Mouse (Mus musculus) MEL (cell line): ENCODE results near the gene Gls2. TPM values are rescaled to one million over a fixed set of nuclear protein-coding genes. Genes with fewer than 3 reads are reported as not detected.

Experiments
- DNase-seq: peaks from one replicate; pipeline ENCODE4 v3.0.0; 2011; ENCODE audit warnings: low read depth, low spot score
- H3K27ac ChIP-seq: 2 replicates; pipeline ENCODE4 v1.5.1; 2012; ENCODE audit warnings: low read depth, mild to moderate bottlenecking, control low read depth, low read length, moderate library complexity; ENCODE audit not compliant: control insufficient read depth
- H3K27me3 ChIP-seq, 2 experiments: fragments of 150-350 bp in 1 of 2; sonication (generic) in 1 of 2; 2 replicates each; pipeline ENCODE4 v1.6.1; 2012; ENCODE audit warnings: low read length in 2 of 2, mild to moderate bottlenecking in 2 of 2, improper control_type of control experiment in 1 of 2, moderate library complexity in 1 of 2; ENCODE audit not compliant: insufficient read depth in 2 of 2, control insufficient read depth in 1 of 2
- H3K36me3 ChIP-seq, 2 experiments: 2 replicates each; pipeline ENCODE4 v1.6.1; 2012 to 2014; ENCODE audit warnings: low read length in 2 of 2, improper control_type of control experiment in 1 of 2, inconsistent platforms in 1 of 2, mild to moderate bottlenecking in 1 of 2; ENCODE audit not compliant: insufficient read depth in 2 of 2, control insufficient read depth in 1 of 2
- H3K4me1 ChIP-seq, 2 experiments: fragments of 150-350 bp in 1 of 2; sonication (generic) in 1 of 2; 2 replicates each; pipeline ENCODE4 v1.6.1; 2012; ENCODE audit warnings: low read length in 2 of 2, improper control_type of control experiment in 1 of 2, mild to moderate bottlenecking in 1 of 2; ENCODE audit not compliant: insufficient read depth in 2 of 2, control insufficient read depth in 1 of 2
- H3K4me3 ChIP-seq, 2 experiments: fragments of 150-350 bp in 1 of 2; sonication (generic) in 1 of 2; 2 replicates each; pipeline ENCODE4 v1.5.1; 2012; ENCODE audit warnings: low read depth in 2 of 2, low read length in 2 of 2, mild to moderate bottlenecking in 2 of 2, moderate library complexity in 2 of 2, control low read depth in 1 of 2, improper control_type of control experiment in 1 of 2; ENCODE audit not compliant: control insufficient read depth in 1 of 2, insufficient read depth in 1 of 2
- H3K79me2 ChIP-seq: 2 replicates; pipeline ENCODE4 v1.6.1; 2012; ENCODE audit warnings: mild to moderate bottlenecking, low read length, moderate library complexity; ENCODE audit not compliant: control insufficient read depth, poor library complexity, insufficient read depth
- H3K9ac ChIP-seq: 2 replicates; pipeline ENCODE4 v1.6.1; 2012; ENCODE audit warnings: low read depth, mild to moderate bottlenecking, control low read depth, low read length, moderate library complexity; ENCODE audit not compliant: control insufficient read depth, poor library complexity, severe bottlenecking
- H3K9me3 ChIP-seq: fragments of 150-350 bp; sonication (generic); replicated peaks from 2 replicates; pipeline ENCODE4 v1.6.1; 2012; ENCODE audit warnings: mild to moderate bottlenecking, low read length, improper control_type of control experiment, moderate library complexity; ENCODE audit not compliant: insufficient read depth
- E2F4 ChIP-seq: IDR thresholded peaks from 2 replicates; pipeline ENCODE4 v1.6.1; 2011; ENCODE audit warnings: low read depth, low read length, improper control_type of control experiment, borderline replicate concordance
- ETS1 ChIP-seq: IDR thresholded peaks from 2 replicates; pipeline ENCODE4 v1.6.1; 2012; ENCODE audit warnings: low read depth, mild to moderate bottlenecking, inconsistent platforms, low read length, improper control_type of control experiment, moderate library complexity
- GABPA ChIP-seq: IDR thresholded peaks from 2 replicates; pipeline ENCODE4 v1.6.1; 2012; ENCODE audit warnings: low read depth, mild to moderate bottlenecking, inconsistent platforms, low read length, improper control_type of control experiment, moderate library complexity
- GATA1 ChIP-seq: IDR thresholded peaks from 2 replicates; pipeline ENCODE4 v1.6.1; 2011; ENCODE audit warnings: low read depth, low read length, improper control_type of control experiment
- HCFC1 ChIP-seq: IDR thresholded peaks from 2 replicates; pipeline ENCODE4 v1.6.1; 2012; ENCODE audit warnings: low read depth, mild to moderate bottlenecking, inconsistent platforms, low read length, improper control_type of control experiment, moderate library complexity
- JUND ChIP-seq: IDR thresholded peaks from 2 replicates; pipeline ENCODE4 v1.6.1; 2011; ENCODE audit warnings: low read depth, mild to moderate bottlenecking, improper control_type of control experiment, low read length
- MYB ChIP-seq: IDR thresholded peaks from 2 replicates; pipeline ENCODE4 v1.6.1; 2011; ENCODE audit warnings: mild to moderate bottlenecking, low read depth, low read length, improper control_type of control experiment
- RCOR1 ChIP-seq: IDR thresholded peaks from 2 replicates; pipeline ENCODE4 v1.6.1; 2012; ENCODE audit warnings: low read depth, mild to moderate bottlenecking, inconsistent platforms, low read length, improper control_type of control experiment
- SIN3A ChIP-seq: IDR thresholded peaks from 2 replicates; pipeline ENCODE4 v1.6.1; 2012; ENCODE audit warnings: low read length, improper control_type of control experiment, inconsistent platforms
- SMC3 ChIP-seq: IDR thresholded peaks from 2 replicates; pipeline ENCODE4 v1.6.1; 2011; ENCODE audit warnings: low read depth, low read length, improper control_type of control experiment
- TBP ChIP-seq: IDR thresholded peaks from 2 replicates; pipeline ENCODE4 v1.8.0; 2011; ENCODE audit warnings: low read depth, low read length, improper control_type of control experiment
- TCF12 ChIP-seq: IDR thresholded peaks from 2 replicates; pipeline ENCODE4 v1.6.1; 2014; ENCODE audit warnings: low read depth, mild to moderate bottlenecking, inconsistent platforms, low read length, improper control_type of control experiment, moderate library complexity
- UBTF ChIP-seq: IDR thresholded peaks from 2 replicates; pipeline ENCODE4 v1.6.1; 2012; ENCODE audit warnings: low read depth, mild to moderate bottlenecking, inconsistent platforms, low read length, improper control_type of control experiment, moderate library complexity, borderline replicate concordance; ENCODE audit not compliant: insufficient read depth
- ZC3H11A ChIP-seq: IDR thresholded peaks from 2 replicates; pipeline ENCODE4 v1.6.1; 2012; ENCODE audit warnings: low read depth, mild to moderate bottlenecking, inconsistent platforms, low read length, improper control_type of control experiment
- polyA plus RNA-seq, 2 experiments: library from polyadenylated mRNA; stranded (reverse) in 1 of 2; unstranded in 1 of 2; fragments of >175 nt in 1 of 2; fragments of >200 nt in 1 of 2; gene quantifications; 2 replicates each; pipeline versions ENCODE4 v1.2.1 to v1.2.4; 2012; ENCODE audit warnings: low replicate concordance in 2 of 2, low read depth in 1 of 2; ENCODE audit not compliant: insufficient read length in 2 of 2, insufficient read depth in 1 of 2, missing spikeins in 1 of 2
- total RNA-seq: library from RNA; depleted of rRNA; stranded (reverse); fragments of 300-350 nt; gene quantifications from 2 replicates; pipeline ENCODE4 v1.2.3, GENCODE M21; 2012; rRNA removed

Gls2 gene
- total and polyA plus RNA-seq, 3 experiments = 11.8 to 17.8 TPM; not detected in 1

- DNase-seq = no peak
- no peak for TF ChIP-seq GABPA
- TF ChIP-seq TCF12 = no peak
- TF ChIP-seq GATA1 = no peak
- no peak for TF ChIP-seq RCOR1
- TF ChIP-seq E2F4 = no peak
- TF ChIP-seq MYB = no peak
- TF ChIP-seq SMC3 = no peak
- no peak for TF ChIP-seq UBTF
- TF ChIP-seq JUND = no peak
- TF ChIP-seq ZC3H11A = no peak
- no peak for TF ChIP-seq HCFC1
- TF ChIP-seq, all 39 proteins: peak for 0
These were observed 62.1 kb downstream of the Gls2 start for GRCm38 (mm10) chr10:128256328-128256727.

DNA sequence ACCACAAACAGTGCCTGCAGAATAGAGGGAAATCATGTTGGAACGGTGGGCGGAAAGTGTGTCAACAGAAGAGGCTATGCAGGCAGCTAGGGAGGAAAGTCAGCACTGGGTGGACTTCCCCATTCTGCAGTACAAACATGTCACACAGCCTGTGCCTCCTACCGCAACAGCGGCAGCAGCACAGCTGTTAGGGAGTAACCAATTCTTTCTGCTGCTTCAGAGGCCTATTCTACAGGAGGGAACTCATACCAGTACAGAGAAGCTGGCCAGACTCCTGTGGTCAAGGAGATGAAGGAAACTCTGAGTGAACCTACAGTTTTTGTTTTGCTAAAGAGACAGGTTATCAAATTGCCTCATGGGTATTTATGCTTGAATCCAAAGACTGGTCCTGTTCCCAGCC is 64.7 kb downstream of the Gls2 start:
- 0 out of 4 replicates have a peak overlapping the region, but pooled peaks of 1 of the 2 experiments have one; percentile 10 for H3K4me3 ChIP-seq
- no peaks in the 10 kb centered on the region for H3K79me2 ChIP-seq
- H3K4me1 ChIP-seq = peaks cover 0 to 16% of the 10 kb centered on the region in 2 experiments; a peak in 3 of 4 replicates
- TF ChIP-seq SIN3A (peak; percentile 56; the same call in 1 of the 2 replicates), ETS1 (peak; percentile 55; the same call in 1 of the 2 replicates), TBP (peak; percentile 72), ZC3H11A (no peak; the same call in 1 of the 2 replicates)
- H3K27me3 ChIP-seq = no peaks in the 10 kb centered on the region
- DNase-seq = peak; percentile 81
- no peaks in the 10 kb centered on the region for H3K9me3 ChIP-seq
- H3K27ac ChIP-seq = peak overlapping the region; percentile 39
- H3K9ac ChIP-seq = peak overlapping the region; percentile 40; the same call in 1 of the 2 replicates
- peaks cover 0 to 6% of the 10 kb centered on the region in 2 experiments; a peak in 2 of 4 replicates for H3K36me3 ChIP-seq

More at GRCm38 (mm10) chr10:128256328-128256727, 62.1 kb downstream of the Gls2 start:
- Histone ChIP-seq H3K9ac (no peak overlapping the region), H3K4me1 (peaks cover 0 to 8% of the 10 kb centered on the region in 2 experiments; a peak in 3 of 4 replicates), H3K9me3 (no peaks in the 10 kb centered on the region), H3K36me3 (peaks cover 0 to 2% of the 10 kb centered on the region in 2 experiments), H3K4me3 (no peak overlapping the region), H3K27me3 (no peaks in the 10 kb centered on the region), H3K27ac (no peak overlapping the region), H3K79me2 (no peaks in the 10 kb centered on the region)

Other genes with a start within 250 kb of the Gls2 start
- not detected in 2 replicates for gene Hsd17b6, start 186.8 kb upstream of the Gls2 start, total RNA-seq
- under 1 TPM in 1 of 2 experiments, not detected in 1; 0.15 TPM for gene Hsd17b6, start 186.8 kb upstream of the Gls2 start, polyA plus RNA-seq
- gene Prim1, start 179.3 kb upstream of the Gls2 start, total RNA-seq = 59.6 and 74.0 TPM in 2 replicates
- gene Prim1, start 179.3 kb upstream of the Gls2 start, polyA plus RNA-seq = 10 to 100 TPM in 1 of 2 experiments, not detected in 1; 71.5 TPM
- gene Naca, start 158.9 kb upstream of the Gls2 start, total RNA-seq = 1,577 and 1,612 TPM in 2 replicates
- gene Naca, start 158.9 kb upstream of the Gls2 start, polyA plus RNA-seq = 1,000 to 10,000 TPM in 1 of 2 experiments, 100 to 1,000 TPM in 1; 202 to 1,039 TPM
- gene Ptges3, start 135.5 kb upstream of the Gls2 start, total RNA-seq = 233 and 240 TPM in 2 replicates
- 100 to 1,000 TPM; 216 to 627 TPM for gene Ptges3, start 135.5 kb upstream of the Gls2 start, polyA plus RNA-seq
- gene Atp5b, start 111.2 kb upstream of the Gls2 start, total RNA-seq = 2,164 and 2,193 TPM in 2 replicates
- 1,000 to 10,000 TPM in 1 of 2 experiments, 100 to 1,000 TPM in 1; 545 to 2,318 TPM for gene Atp5b, start 111.2 kb upstream of the Gls2 start, polyA plus RNA-seq
- gene Baz2a, start 102.9 kb upstream of the Gls2 start, total RNA-seq = 5.5 and 8.2 TPM in 2 replicates
- gene Baz2a, start 102.9 kb upstream of the Gls2 start, polyA plus RNA-seq = 10 to 100 TPM; 33.8 to 46.0 TPM
- gene Rbms2, start 14.2 kb upstream of the Gls2 start, total RNA-seq = 5.1 and 5.8 TPM in 2 replicates
- 10 to 100 TPM in 1 of 2 experiments, not detected in 1; 23.5 TPM for gene Rbms2, start 14.2 kb upstream of the Gls2 start, polyA plus RNA-seq
- 13.8 and 17.2 TPM in 2 replicates for gene Spryd4, start 17.4 kb downstream of the Gls2 start, total RNA-seq
- 10 to 100 TPM in 1 of 2 experiments, not detected in 1; 19.6 TPM for gene Spryd4, start 17.4 kb downstream of the Gls2 start, polyA plus RNA-seq
- gene Mip, start 31.4 kb downstream of the Gls2 start, total RNA-seq = not detected in 2 replicates
- under 1 TPM in 1 of 2 experiments, not detected in 1; 0.04 TPM for gene Mip, start 31.4 kb downstream of the Gls2 start, polyA plus RNA-seq
- gene Timeless, start 37.6 kb downstream of the Gls2 start, total RNA-seq = 49.3 and 50.2 TPM in 2 replicates
- 100 to 1,000 TPM in 1 of 2 experiments, 10 to 100 TPM in 1; 89.8 to 627 TPM for gene Timeless, start 37.6 kb downstream of the Gls2 start, polyA plus RNA-seq
- gene Apon, start 59.6 kb downstream of the Gls2 start, total RNA-seq = 0.27 and 0.46 TPM in 2 replicates
- under 1 TPM in 1 of 2 experiments, not detected in 1; 0.46 TPM for gene Apon, start 59.6 kb downstream of the Gls2 start, polyA plus RNA-seq
- gene Apof, start 74.2 kb downstream of the Gls2 start, total RNA-seq = not detected in 2 replicates
- gene Apof, start 74.2 kb downstream of the Gls2 start, polyA plus RNA-seq = not detected
- gene Stat2, start 76.1 kb downstream of the Gls2 start, total RNA-seq = 3.4 and 3.6 TPM in 2 replicates
- gene Stat2, start 76.1 kb downstream of the Gls2 start, polyA plus RNA-seq = 1 to 10 TPM in 1 of 2 experiments, not detected in 1; 6.6 TPM
- gene Il23a, start 104.3 kb downstream of the Gls2 start, total RNA-seq = 0.12 and 0.20 TPM in 2 replicates
- gene Il23a, start 104.3 kb downstream of the Gls2 start, polyA plus RNA-seq = under 1 TPM in 1 of 2 experiments, not detected in 1; 0.29 TPM
- gene Pan2, start 108.9 kb downstream of the Gls2 start, total RNA-seq = 6.8 and 7.9 TPM in 2 replicates
- 10 to 100 TPM in 1 of 2 experiments, not detected in 1; 28.6 TPM for gene Pan2, start 108.9 kb downstream of the Gls2 start, polyA plus RNA-seq
- gene Cnpy2, start 128.0 kb downstream of the Gls2 start, total RNA-seq = 92.4 and 98.1 TPM in 2 replicates
- gene Cnpy2, start 128.0 kb downstream of the Gls2 start, polyA plus RNA-seq = 100 to 1,000 TPM in 1 of 2 experiments, not detected in 1; 107 TPM
- 161 and 187 TPM in 2 replicates for gene Cs, start 143.3 kb downstream of the Gls2 start, total RNA-seq
- gene Cs, start 143.3 kb downstream of the Gls2 start, polyA plus RNA-seq = 100 to 1,000 TPM; 133 to 256 TPM
- 6.8 and 7.7 TPM in 2 replicates for gene Coq10a, start 174.5 kb downstream of the Gls2 start, total RNA-seq
- 10 to 100 TPM in 1 of 2 experiments, not detected in 1; 14.1 TPM for gene Coq10a, start 174.5 kb downstream of the Gls2 start, polyA plus RNA-seq
- 9.5 and 10.0 TPM in 2 replicates for gene Ankrd52, start 182.7 kb downstream of the Gls2 start, total RNA-seq
- 10 to 100 TPM in 1 of 2 experiments, not detected in 1; 39.9 TPM for gene Ankrd52, start 182.7 kb downstream of the Gls2 start, polyA plus RNA-seq
- not detected in 2 replicates for gene Slc39a5, start 206.8 kb downstream of the Gls2 start, total RNA-seq
- not detected for gene Slc39a5, start 206.8 kb downstream of the Gls2 start, polyA plus RNA-seq
- 33.7 and 39.9 TPM in 2 replicates for gene Nabp2, start 217.0 kb downstream of the Gls2 start, total RNA-seq
- gene Nabp2, start 217.0 kb downstream of the Gls2 start, polyA plus RNA-seq = 100 to 1,000 TPM; 166 to 249 TPM
- 25.4 and 28.1 TPM in 2 replicates for gene Rnf41, start 217.2 kb downstream of the Gls2 start, total RNA-seq
- 10 to 100 TPM in 1 of 2 experiments, not detected in 1; 27.4 TPM for gene Rnf41, start 217.2 kb downstream of the Gls2 start, polyA plus RNA-seq